Mouse (Mus musculus) splenic B cell, adult 2 months (primary cell): Measurements from ENCODE around the gene Gpr142.

Source experiments
- DNase-seq: peaks from one replicate; pipeline ENCODE4 v3.0.0-alpha.2; 2011; ENCODE audit warnings: low read depth, low spot score
- H3K27me3 ChIP-seq: 2 replicates; pipeline ENCODE4 v1.6.1; 2012; ENCODE audit warnings: mild to moderate bottlenecking, low read length, moderate library complexity, mixed read lengths; ENCODE audit not compliant: control insufficient read depth, poor library complexity, insufficient read depth, severe bottlenecking
- H3K36me3 ChIP-seq: 2 replicates; pipeline ENCODE4 v1.6.1; 2012; ENCODE audit warnings: mild to moderate bottlenecking, low read length, moderate library complexity, mixed read lengths; ENCODE audit not compliant: control insufficient read depth, poor library complexity, insufficient read depth, severe bottlenecking

Gpr142 gene

DNA sequence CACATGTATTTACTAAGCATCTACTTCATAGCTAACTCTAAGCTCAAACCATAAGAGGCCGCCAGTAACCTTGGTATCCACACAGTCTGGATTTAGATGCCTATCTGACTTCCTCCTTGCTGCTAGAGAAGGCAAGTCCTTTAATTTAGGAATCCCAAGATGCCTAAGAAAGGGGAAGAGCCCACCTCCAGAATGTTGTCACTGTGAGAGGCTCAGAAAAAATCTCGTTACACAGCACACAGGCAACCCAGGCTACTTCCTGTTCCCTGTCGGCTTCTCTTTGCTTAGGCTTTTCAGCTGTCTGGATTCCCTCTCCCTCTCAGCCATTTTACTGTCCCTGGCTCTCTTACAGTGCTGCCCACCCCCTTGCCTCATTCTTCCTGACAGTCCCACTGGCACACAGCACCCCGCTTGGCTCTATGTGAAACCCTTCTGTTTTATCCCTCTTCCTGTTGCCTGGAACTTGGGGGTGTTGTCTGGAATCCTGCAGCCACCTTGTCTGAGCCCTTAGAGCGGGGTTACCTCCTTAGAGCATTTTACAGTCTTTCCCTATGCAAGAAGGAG, 5.7 kb upstream of the Gpr142 start:
- DNase-seq, result no peak
- Histone ChIP-seq H3K36me3 (no peaks in the 10 kb centered on the region), H3K27me3 (no peaks in the 10 kb centered on the region)

DNA sequence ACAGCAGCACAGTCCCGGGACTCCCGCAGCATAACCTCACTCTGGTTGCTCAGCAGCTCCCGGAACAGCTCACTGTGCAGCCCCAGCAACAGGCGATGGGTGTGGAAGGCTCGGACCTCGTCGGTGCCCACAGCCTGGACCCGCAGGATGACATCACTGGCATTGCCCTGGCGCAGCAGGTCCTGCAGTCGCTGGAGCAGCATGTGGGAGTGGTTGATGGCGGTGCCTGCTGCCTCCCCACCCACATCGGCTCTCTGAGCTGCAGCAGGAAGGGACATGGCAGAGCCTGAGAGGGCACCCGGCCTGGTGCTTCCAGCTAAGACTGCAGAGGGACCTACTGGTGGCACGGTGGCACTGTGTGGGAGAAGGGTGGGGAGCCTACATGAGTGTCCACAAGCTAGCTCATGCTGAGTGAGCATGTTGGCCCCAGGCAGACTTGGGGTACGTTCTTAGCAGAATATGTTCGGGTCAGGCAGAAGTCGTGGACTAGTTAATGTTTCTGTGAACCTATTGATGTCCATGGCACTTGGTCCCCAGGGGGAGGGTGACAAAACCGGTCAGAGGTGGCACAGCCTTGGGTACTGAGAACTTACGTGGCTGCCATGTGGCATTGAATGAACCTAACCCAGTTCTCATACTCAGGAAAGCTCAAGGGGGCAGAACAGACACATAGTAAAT, 4.7 kb upstream of the Gpr142 start:
- no peak for DNase-seq
- no peaks in the 10 kb centered on the region for H3K27me3 ChIP-seq
- no peaks in the 10 kb centered on the region for H3K36me3 ChIP-seq

DNA sequence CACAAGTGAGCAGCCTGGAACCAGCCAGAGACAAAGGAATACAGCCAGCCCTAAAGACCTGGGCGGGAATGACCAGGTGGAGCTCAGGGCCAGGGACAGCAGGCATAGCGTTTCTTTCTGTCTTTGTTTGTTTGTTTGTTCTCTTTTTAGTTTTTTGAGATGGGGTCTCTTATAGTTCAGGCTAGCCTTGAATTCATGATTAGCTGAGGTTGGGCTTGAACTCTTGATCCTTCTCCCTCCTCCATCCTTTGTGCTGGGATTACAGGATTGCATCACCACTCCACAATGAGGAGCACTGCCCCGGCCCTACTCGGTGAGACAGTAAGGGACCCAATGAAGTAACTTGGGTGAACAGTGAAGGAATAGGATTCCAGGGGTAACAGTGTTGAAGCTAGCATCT, 4.0 kb upstream of the Gpr142 start:
- Histone ChIP-seq H3K36me3 (no peaks in the 10 kb centered on the region), H3K27me3 (no peaks in the 10 kb centered on the region)
- no peak for DNase-seq

DNA sequence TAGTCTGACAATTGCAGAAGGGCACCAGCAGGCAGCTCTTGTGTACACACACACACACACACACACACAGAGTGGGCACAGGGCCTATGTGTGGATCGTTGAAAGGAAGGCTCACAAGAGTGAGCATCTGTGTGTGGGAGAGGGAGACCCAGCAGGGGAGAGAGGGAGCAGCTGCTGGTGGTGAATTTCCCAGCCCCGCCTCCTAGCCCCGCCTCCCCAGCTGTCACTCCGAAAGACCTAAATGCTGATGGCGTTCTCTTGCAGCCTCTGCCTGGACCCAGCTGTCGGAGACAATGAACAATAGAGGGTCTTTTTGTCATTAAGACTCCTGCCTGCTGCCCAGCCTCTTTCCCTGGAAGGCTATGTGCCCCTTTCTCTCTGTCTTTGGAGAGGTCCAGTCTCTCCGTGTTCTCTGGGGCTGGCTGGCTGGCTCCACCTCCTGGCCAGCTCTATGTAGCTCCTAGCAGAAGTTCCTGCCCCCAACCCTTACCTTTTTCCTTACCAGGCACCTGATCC, 3.4 kb upstream of the Gpr142 start:
- Histone ChIP-seq H3K27me3 (no peaks in the 10 kb centered on the region), H3K36me3 (no peaks in the 10 kb centered on the region)
- DNase-seq, result peak; percentile 38

DNA sequence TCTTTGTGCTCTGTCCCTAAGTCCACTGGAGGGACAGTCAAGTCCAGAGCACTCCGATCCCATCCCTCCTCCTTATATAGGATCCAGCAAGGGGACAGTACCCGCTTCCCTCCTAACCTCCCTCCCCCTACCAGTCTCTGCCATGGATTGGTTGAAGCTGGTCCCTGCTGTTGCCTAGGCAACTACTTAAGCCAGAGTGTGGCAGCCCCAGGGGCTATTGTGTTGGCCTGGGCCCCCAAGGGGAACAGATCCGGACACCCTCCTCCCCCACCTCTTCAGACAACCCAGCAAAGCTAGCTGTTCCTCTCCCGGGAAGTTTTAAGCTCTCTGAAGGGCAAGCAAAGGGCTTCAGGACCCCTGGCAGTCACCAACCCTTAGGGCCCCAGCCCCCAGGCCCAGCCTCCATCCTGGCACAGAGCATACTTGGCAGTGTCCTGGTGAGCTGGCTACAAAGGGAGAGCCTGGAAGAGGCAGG, 2.8 kb upstream of the Gpr142 start, which contains the start of gene Btbd17:
Gene Btbd17 (minus strand): TSS at position 98 of the 475 bp plus-strand sequence.
- no peaks in the 10 kb centered on the region for H3K27me3 ChIP-seq
- DNase-seq, result no peak
- no peaks in the 10 kb centered on the region for H3K36me3 ChIP-seq

DNA sequence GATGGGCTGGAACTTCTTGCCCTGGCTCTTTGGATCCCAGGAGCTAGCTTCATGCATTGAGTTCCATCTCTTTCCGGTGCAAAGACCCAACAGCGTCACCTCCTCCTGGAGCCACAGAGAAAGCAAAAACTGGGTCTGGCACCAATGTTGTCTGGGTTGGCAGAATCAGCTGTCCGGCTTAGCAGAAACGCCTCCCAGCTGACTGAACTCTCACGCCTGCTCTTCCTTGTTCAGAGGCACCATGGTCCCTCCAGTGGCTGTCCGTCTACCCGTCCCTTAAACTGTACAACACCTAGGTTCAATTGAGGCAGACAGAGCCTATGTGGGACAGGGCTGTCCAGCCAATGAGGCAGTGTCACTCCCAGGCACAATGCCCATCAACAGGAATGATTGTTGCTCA, 1.5 kb upstream of the Gpr142 start:
- no peaks in the 10 kb centered on the region for H3K36me3 ChIP-seq
- DNase-seq, result no peak
- no peaks in the 10 kb centered on the region for H3K27me3 ChIP-seq

DNA sequence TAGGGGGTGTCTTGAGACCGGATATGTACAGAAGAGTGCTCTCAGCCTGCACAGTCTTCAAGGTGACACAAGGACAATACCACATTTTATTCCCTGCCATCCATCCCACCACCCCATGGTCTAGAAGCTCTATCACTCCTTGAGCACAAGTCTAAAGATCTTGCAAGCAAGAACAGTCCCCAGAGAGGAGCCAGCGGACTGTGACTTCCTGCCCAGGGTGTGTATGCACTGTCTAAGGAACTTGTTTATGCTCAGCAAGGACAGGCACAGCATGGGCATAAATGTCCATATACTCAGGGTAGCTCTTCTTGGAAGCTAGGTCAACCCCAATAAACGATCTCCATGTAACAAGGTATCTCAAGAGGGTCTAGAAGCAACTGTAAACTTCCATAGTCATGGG, 743 bp upstream of the Gpr142 start:
- H3K36me3 ChIP-seq, result no peaks in the 10 kb centered on the region
- DNase-seq, result peak; percentile 54

DNA sequence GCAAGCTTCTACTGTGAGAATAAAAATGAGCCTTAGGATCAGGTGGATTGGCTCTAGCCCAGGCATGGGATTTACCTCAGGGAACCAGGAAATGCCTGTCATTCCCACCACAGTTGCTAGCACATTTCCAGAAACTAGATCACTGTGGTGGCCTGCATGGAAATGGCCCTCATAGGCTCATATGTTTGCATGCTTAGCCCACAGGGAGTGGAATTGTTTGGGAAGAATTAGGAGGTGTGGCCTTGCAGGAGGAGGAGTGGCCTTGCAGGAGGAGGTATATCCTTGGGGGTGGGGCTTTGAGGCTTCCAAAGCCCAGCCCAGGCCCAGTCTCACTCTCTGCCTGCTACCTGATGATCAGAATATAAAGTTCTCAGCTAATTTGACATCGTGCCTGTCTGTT, 3.2 kb downstream of the Gpr142 start:
- H3K36me3 ChIP-seq, result no peaks in the 10 kb centered on the region
- no peak for DNase-seq
- no peaks in the 10 kb centered on the region for H3K27me3 ChIP-seq

More for the DNA sequence above, 743 bp upstream of the Gpr142 start:
- H3K27me3 ChIP-seq, result no peaks in the 10 kb centered on the region

DNA sequence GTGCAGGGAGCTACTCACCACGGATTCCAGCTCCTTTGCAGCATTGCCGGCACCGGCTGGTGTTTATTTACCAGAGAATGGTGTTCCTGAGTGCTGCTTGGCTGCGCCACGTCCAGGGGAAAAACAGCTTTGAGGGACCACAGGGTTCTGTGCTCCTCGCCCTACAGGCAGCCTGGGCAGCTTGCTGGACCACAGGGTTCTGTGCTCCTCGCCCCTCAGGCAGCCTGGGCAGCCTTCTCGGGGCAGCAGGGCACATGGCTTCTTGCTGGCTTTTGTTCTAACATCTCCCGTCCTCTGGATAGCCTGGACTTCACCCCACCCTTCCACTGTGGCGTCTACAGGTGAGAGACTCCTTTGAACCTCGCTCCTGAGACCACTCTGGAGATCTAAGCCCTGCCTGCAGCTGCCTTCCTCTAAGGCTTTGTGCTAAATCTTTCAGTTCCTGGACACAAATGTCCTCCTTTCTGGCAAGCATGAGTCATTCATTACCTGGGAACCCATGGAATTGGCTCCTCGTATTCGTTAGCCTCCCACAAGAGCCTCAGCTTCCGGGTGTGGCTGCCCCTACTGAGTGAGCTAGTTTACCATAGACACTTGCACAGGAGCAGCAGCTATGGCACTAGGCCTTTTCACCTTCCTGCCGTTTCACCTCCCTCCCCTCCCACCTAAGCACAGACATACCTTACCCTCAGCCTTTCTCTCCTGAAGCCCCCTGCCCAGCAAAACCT, 4.0 kb downstream of the Gpr142 start:
- Histone ChIP-seq H3K36me3 (no peaks in the 10 kb centered on the region), H3K27me3 (no peaks in the 10 kb centered on the region)
- no peak for DNase-seq

DNA sequence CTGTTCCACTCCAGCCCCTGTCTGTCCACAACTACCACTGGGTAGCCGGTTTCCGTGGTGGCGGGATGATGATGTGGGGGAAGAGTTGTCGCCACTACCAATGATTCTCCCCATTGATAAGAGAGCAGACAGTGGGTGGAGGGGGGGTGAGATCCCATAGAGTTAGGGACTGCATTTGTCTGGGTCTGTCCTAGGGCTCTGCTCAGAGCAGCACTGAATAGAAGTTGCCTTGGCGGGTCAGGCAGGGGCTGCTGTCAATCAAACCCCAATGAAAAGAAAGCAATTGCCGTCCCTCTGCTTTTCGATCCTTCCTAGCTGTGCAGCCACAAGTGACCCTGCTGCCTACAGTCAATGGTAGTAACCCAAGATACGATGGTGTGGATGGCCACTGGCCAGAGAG, 5.3 kb downstream of the Gpr142 start:
- DNase-seq, result no peak
- no peaks in the 10 kb centered on the region for H3K27me3 ChIP-seq

DNA sequence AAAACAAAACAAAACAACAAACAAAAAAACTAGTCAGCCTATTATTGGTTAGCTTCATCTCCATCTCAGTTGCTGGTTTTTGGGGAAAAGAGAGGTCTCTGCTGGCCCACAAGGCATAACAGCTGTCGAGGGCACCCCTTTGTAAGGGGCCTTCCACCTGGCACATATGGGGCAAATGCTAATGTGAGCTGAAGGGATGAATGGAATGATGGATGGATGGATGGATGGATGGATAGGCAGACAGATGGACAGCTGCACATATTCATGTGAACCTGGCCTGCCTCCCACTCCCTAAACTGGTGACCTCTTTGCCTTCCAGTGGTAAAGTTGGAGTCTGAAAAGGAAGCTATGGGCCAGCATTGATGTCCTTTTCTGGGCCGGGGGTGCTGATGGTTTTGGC, 8.3 kb downstream of the Gpr142 start:
- Histone ChIP-seq H3K36me3 (no peaks in the 10 kb centered on the region), H3K27me3 (no peaks in the 10 kb centered on the region)
- no peak for DNase-seq

More for the DNA sequence above, 5.3 kb downstream of the Gpr142 start:
- H3K36me3 ChIP-seq, result no peaks in the 10 kb centered on the region

DNA sequence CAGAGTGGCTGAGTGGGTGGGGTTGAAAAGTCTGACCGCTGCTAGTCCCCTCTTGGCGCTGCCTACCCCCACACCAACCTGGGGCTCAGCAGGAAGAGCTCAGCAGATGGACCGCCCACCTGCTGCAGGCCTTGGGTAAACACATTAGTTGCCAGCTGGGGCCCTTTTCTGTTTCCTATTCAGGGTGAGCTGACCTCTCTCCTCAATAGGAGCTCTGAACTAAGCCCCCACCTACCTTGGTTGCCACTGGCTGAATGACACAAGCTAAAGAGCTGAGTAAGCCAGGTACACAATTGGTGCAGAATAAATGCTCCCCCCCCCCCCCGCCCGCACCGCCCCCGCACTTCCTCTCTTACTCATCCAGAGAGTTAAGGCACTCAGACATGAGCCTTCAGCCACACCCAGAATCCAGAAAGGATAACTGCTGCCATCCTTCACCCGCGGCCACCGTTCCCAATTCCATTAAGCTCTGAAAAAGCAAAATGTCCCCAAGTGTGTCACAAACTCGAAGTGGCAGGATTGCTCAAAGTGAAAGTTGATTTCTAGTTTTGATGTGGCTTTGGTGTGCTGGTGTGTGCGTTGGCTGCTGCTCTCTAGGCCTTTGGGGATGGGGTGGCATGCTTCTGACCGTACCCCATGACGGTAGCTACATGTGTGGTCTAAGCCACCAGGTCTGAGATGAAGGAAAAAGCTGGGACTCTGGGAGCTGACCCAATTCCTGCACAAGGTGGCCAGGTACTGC, 9.1 kb downstream of the Gpr142 start:
- Histone ChIP-seq H3K36me3 (no peaks in the 10 kb centered on the region), H3K27me3 (no peaks in the 10 kb centered on the region)
- peak; percentile 42 for DNase-seq

DNA sequence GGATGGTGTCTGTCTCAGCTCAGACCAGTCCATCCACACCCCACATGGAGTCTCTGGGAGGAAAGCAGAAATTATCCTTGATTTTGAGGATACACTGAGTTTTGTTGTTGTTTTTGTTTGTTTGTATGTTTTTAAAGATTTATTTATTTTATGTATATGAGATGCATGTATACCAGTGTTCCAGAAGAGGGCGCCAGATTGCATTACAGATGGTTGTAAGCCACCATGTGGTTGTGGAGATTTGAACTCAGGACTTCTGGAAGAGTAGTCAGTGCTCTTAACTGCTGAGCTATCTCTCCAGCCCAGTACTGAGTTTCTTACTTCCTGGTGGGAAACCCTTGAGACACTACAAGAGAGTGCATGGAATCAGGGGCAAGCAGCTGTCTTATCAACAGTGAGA, 10.6 kb downstream of the Gpr142 start:
- Histone ChIP-seq H3K36me3 (no peaks in the 10 kb centered on the region), H3K27me3 (no peaks in the 10 kb centered on the region)
- peak; percentile 43 for DNase-seq

DNA sequence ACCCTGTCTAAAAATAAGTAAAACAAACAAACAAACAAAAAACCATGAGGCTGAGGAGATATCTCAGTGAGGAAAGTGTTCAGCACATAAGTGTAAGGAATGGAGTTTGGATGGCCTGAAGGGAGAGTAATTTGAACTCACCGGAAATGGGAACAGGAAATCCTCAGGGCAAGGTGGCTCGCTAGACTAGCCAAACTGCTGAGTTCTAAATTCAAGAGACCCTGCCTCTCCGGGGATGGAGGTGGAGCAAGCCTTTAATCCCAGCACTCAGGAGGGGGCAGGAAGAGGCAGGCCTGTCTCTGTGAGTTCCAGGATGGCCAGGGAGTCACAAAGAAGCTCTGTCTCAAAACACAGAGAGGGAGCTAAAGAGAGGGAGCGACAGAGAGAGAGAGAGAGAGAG, 11.6 kb downstream of the Gpr142 start:
- Histone ChIP-seq H3K36me3 (no peaks in the 10 kb centered on the region), H3K27me3 (no peaks in the 10 kb centered on the region)
- DNase-seq, result no peak
